Comparison of ENCODE assay signal across 8 mouse cellular contexts in genomic region chr19:10688537-10689352, GRCm38 (mm10). TPM values are rescaled to one million over a fixed set of nuclear protein-coding genes. Genes with fewer than 3 reads are reported as not detected.
DNase-seq lines count a peak whose midpoint lies in the region; ATAC-seq and TF ChIP-seq lines count a peak whose summit lies in the region.

TSS of gene Vps37c (plus strand) at chr19:10688735.

- ATAC-seq in embryonic facial prominence, embryonic 15.5 days (ENCODE audit: insufficient number of reproducible peaks, low FRiP score, low TSS enrichment, low read depth): peak; percentile 89
- peak; percentile 93 for ATAC-seq in kidney, embryonic 14.5 days (ENCODE audit: low FRiP score, low TSS enrichment)
- ATAC-seq in limb, embryonic 15.5 days (ENCODE audit: insufficient number of reproducible peaks, low FRiP score, low TSS enrichment, low read depth): peak; percentile 89

- H3K4me3 ChIP-seq in bone marrow, adult 2 months (replicated peaks; ENCODE audit: control insufficient read depth, low read depth, low read length): peak within 1 kb of the TSS; percentile 88
- peak within 1 kb of the TSS; percentile 90 for H3K4me3 ChIP-seq in embryonic facial prominence, embryonic 15.5 days (replicated peaks)
- H3K4me3 ChIP-seq in kidney, embryonic 14.5 days (ENCODE audit: low read length): peak within 1 kb of the TSS; percentile 87
- peak within 1 kb of the TSS; percentile 89 for H3K4me3 ChIP-seq in limb, embryonic 15.5 days

- no peaks in the 10 kb centered on the region for H3K27me3 ChIP-seq in embryonic facial prominence, embryonic 15.5 days
- no peaks in the 10 kb centered on the region for H3K27me3 ChIP-seq in kidney, embryonic 14.5 days (ENCODE audit: control insufficient read depth, insufficient read depth, low read length)
- no peaks in the 10 kb centered on the region for H3K27me3 ChIP-seq in limb, embryonic 15.5 days

- WGBS in bone marrow, adult 2 months: under 1% methylated on average over 74 of the region's 74 CpGs
- under 1% methylated on average over 66 of the region's 74 CpGs for WGBS in embryonic facial prominence, embryonic 15.5 days
- under 1% methylated on average over 71 of the region's 74 CpGs for WGBS in kidney, embryonic 14.5 days
- WGBS in limb, embryonic 15.5 days: under 1% methylated on average over 67 of the region's 74 CpGs

- peak; percentile 90 for DNase-seq in 416B (ENCODE audit: low read depth)
- peak; percentile 90 to 94 for DNase-seq in heart, adult 9 months (ENCODE audit: low spot score in 2 of 2)
- DNase-seq in monocyte, adult 2 months (ENCODE audit: low read depth in 1 of 2, low spot score in 2 of 2): peak; percentile 64 to 89
- peak; percentile 85 to 90 for DNase-seq in spleen, postnatal 36 days (ENCODE audit: low spot score in 2 of 2)

- H3K4me2 ChIP-seq in embryonic facial prominence, embryonic 15.5 days (replicated peaks): peak within 1 kb of the TSS; percentile 72
- H3K4me2 ChIP-seq in kidney, embryonic 14.5 days (replicated peaks; ENCODE audit: low read depth, low read length): peak within 1 kb of the TSS; percentile 71
- peak within 1 kb of the TSS; percentile 68 for H3K4me2 ChIP-seq in limb, embryonic 15.5 days

- peaks cover 4% of the 10 kb centered on the region for H3K4me1 ChIP-seq in bone marrow, adult 2 months (ENCODE audit: control insufficient read depth, insufficient read depth, low read length)
- peaks cover 37% of the 10 kb centered on the region for H3K4me1 ChIP-seq in embryonic facial prominence, embryonic 15.5 days
- peaks cover 11% of the 10 kb centered on the region for H3K4me1 ChIP-seq in kidney, embryonic 14.5 days (ENCODE audit: control insufficient read depth, insufficient read depth, low read length)
- peaks cover 31% of the 10 kb centered on the region for H3K4me1 ChIP-seq in limb, embryonic 15.5 days

- peak within 1 kb of the TSS; percentile 98 for H3K27ac ChIP-seq in bone marrow, adult 2 months (ENCODE audit: control insufficient read depth, insufficient read depth, low read depth, low read length, poor library complexity)
- H3K27ac ChIP-seq in embryonic facial prominence, embryonic 15.5 days (replicated peaks): peak within 1 kb of the TSS; percentile 97
- H3K27ac ChIP-seq in kidney, embryonic 14.5 days (ENCODE audit: low read depth, low read length): peak within 1 kb of the TSS; percentile 97
- H3K27ac ChIP-seq in limb, embryonic 15.5 days: peak within 1 kb of the TSS; percentile 98

- peak within 1 kb of the TSS; percentile 85 for H3K9ac ChIP-seq in embryonic facial prominence, embryonic 15.5 days
- H3K9ac ChIP-seq in kidney, embryonic 14.5 days (ENCODE audit: low read depth, low read length): peak within 1 kb of the TSS; percentile 73
- H3K9ac ChIP-seq in limb, embryonic 15.5 days: peak within 1 kb of the TSS; percentile 84

- peak; percentile 83; the same call in 1 of the 2 replicates for TF ChIP-seq POLR2A in bone marrow, adult 2 months (IDR thresholded peaks at IDR 0.05; ENCODE audit: borderline replicate concordance, control insufficient read depth, low read depth, low read length)

- no peaks in the 10 kb centered on the region for H3K9me3 ChIP-seq in embryonic facial prominence, embryonic 15.5 days (replicated peaks)
- no peaks in the 10 kb centered on the region for H3K9me3 ChIP-seq in kidney, embryonic 14.5 days (ENCODE audit: control insufficient read depth, low read length)
- no peaks in the 10 kb centered on the region for H3K9me3 ChIP-seq in limb, embryonic 15.5 days

- H3K36me3 ChIP-seq in embryonic facial prominence, embryonic 15.5 days: no peaks in the 10 kb centered on the region
- no peaks in the 10 kb centered on the region for H3K36me3 ChIP-seq in kidney, embryonic 14.5 days (ENCODE audit: control insufficient read depth, insufficient read depth, low read length)
- H3K36me3 ChIP-seq in limb, embryonic 15.5 days: no peaks in the 10 kb centered on the region

- TF ChIP-seq CTCF in bone marrow, adult 2 months (IDR thresholded peaks at IDR 0.05; ENCODE audit: control insufficient read depth, insufficient read depth, low read length): no peak

RNA-seq across cellular contexts. Expression of gene Vps37c, which starts in this region (rescaled TPM):
- polyA plus RNA-seq in bone marrow, adult 2 months (2011; ENCODE audit: insufficient read depth, insufficient read length, low replicate concordance, missing spikeins): 14.4 and 29.5 TPM in 2 replicates
- 43.0 and 47.0 TPM in 2 replicates for polyA plus RNA-seq in embryonic facial prominence, embryonic 15.5 days (2015; fragmentation: Nextera tagmentation; extraction: Ambion mirVana)
- 18.9 and 31.7 TPM in 2 replicates for polyA plus RNA-seq in kidney, embryonic 14.5 days (2014; fragmentation: Nextera tagmentation; extraction: Ambion mirVana)
- 46.0 and 48.6 TPM in 2 replicates for polyA plus RNA-seq in limb, embryonic 15.5 days (2015; fragmentation: Nextera tagmentation; extraction: Ambion mirVana)

Comparison
In these comparisons a context has a peak if more than half of its experiments do, and no peak if none do; other contexts are left out.
1. Peak in every context shown above with its lines: DNase-seq, ATAC-seq, H3K4me3 ChIP-seq and H3K27ac ChIP-seq.